Mouse (Mus musculus): ENCODE results near the gene Bmp5.
"Not testable (repeated sequence)": the region's sequence is repeated elsewhere in the genome, so short reads cannot be mapped to it uniquely, and the experiment has no call there.

Gene Bmp5

GRCm38 (mm10) chr9:75775129-75775845, at the start of gene Bmp5:
TSS of gene Bmp5 (plus strand) at chr9:75775364.
- DNase-seq = no peak

GRCm38 (mm10) chr9:75760075-75760474, 15.1 kb upstream of the Bmp5 start:
- DNase-seq = peak; percentile 9

GRCm38 (mm10) chr9:75761567-75761966, 13.6 kb upstream of the Bmp5 start:
- no peak for DNase-seq

GRCm38 (mm10) chr9:75762487-75762886, 12.7 kb upstream of the Bmp5 start:
- peak; percentile 57 for DNase-seq

GRCm38 (mm10) chr9:75764792-75765191, 10.4 kb upstream of the Bmp5 start:
- no peak for DNase-seq

- no peak for DNase-seq
Observed at GRCm38 (mm10) chr9:75766521-75766920, 8.6 kb upstream of the Bmp5 start.

- DNase-seq = no peak
Observed at GRCm38 (mm10) chr9:75769042-75769441, 6.1 kb upstream of the Bmp5 start.

GRCm38 (mm10) chr9:75776153-75776552, 989 bp downstream of the Bmp5 start:
- no peak for DNase-seq

GRCm38 (mm10) chr9:75778762-75779346, 3.7 kb downstream of the Bmp5 start:
- DNase-seq = no peak

- DNase-seq = no peak
Observed at GRCm38 (mm10) chr9:75780558-75781276, 5.6 kb downstream of the Bmp5 start.

GRCm38 (mm10) chr9:75781600-75781999, 6.4 kb downstream of the Bmp5 start:
- no peak for DNase-seq

GRCm38 (mm10) chr9:75783573-75783972, 8.4 kb downstream of the Bmp5 start:
- no peak for DNase-seq

- no peak for DNase-seq
Observed at GRCm38 (mm10) chr9:75785959-75786358, 10.8 kb downstream of the Bmp5 start.

GRCm38 (mm10) chr9:75787121-75787520, 12.0 kb downstream of the Bmp5 start:
- no peak for DNase-seq

GRCm38 (mm10) chr9:75789879-75790428, 14.8 kb downstream of the Bmp5 start:
- no peak for DNase-seq

GRCm38 (mm10) chr9:75804940-75805339, 29.8 kb downstream of the Bmp5 start:
- DNase-seq = no peak

GRCm38 (mm10) chr9:75808179-75808578, 33.0 kb downstream of the Bmp5 start:
- not testable (repeated sequence) for DNase-seq

- no peak for DNase-seq
Observed at GRCm38 (mm10) chr9:75808659-75809058, 33.5 kb downstream of the Bmp5 start.

GRCm38 (mm10) chr9:75815161-75815560, 40.0 kb downstream of the Bmp5 start:
- no peak for DNase-seq

GRCm38 (mm10) chr9:75818400-75818799, 43.2 kb downstream of the Bmp5 start:
- DNase-seq = no peak

- no peak for DNase-seq
Observed at GRCm38 (mm10) chr9:75832468-75832867, 57.3 kb downstream of the Bmp5 start.

- no peak for DNase-seq
Observed at GRCm38 (mm10) chr9:75833189-75833732, 58.1 kb downstream of the Bmp5 start.

GRCm38 (mm10) chr9:75839450-75839849, 64.3 kb downstream of the Bmp5 start:
- DNase-seq = no peak
